Mouse (Mus musculus): ENCODE measurements around the gene Ropn1. TPM values are rescaled to one million over a fixed set of nuclear protein-coding genes. Genes with fewer than 3 reads are reported as not detected.
"Not testable (repeated sequence)": the region's sequence is repeated elsewhere in the genome, so short reads cannot be mapped to it uniquely, and the experiment has no call there.

Gene Ropn1
- not detected in 2 replicates for polyA plus RNA-seq (2015; fragmentation: Nextera tagmentation; extraction: Ambion mirVana)

DNA sequence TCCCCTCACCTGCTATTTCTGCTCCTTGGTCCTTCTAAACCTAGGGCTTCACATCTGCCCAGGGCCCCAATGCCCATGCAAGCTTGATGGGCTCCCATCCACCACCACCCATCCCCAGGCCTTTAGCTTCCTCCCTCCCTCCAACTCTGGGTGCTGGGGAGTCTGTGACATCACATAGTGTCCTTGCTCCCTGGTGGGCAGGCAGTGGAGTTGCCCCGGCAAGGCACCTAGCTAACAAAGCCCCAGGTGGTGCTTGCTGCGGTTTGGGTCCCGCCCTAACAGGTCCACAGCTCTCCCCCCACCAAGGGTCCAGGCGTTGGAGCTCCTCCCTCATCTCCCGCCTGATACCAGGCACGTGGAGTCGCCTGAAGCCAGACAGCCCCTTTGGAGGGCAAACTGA lies at the start of gene Ropn1:
Gene Ropn1 (plus strand): TSS at position 301 of the 400 bp plus-strand sequence.
- WGBS = 63% methylated on average over 7 of the region's 7 CpGs
- H3K27me3 ChIP-seq = no peaks in the 10 kb centered on the region
- no peak within 1 kb of the TSS for H3K4me3 ChIP-seq (replicated peaks)
- H3K9me3 ChIP-seq (replicated peaks) = no peaks in the 10 kb centered on the region
- H3K27ac ChIP-seq = no peak within 1 kb of the TSS
- H3K4me2 ChIP-seq = no peak within 1 kb of the TSS
- no peak within 1 kb of the TSS for H3K9ac ChIP-seq
- H3K4me1 ChIP-seq = 0 out of 2 replicates have a peak, but pooled peaks cover 5% of the 10 kb centered on the region
- H3K36me3 ChIP-seq = no peaks in the 10 kb centered on the region
- ATAC-seq (replicated peaks; ENCODE audit: low FRiP score) = no peak

DNA sequence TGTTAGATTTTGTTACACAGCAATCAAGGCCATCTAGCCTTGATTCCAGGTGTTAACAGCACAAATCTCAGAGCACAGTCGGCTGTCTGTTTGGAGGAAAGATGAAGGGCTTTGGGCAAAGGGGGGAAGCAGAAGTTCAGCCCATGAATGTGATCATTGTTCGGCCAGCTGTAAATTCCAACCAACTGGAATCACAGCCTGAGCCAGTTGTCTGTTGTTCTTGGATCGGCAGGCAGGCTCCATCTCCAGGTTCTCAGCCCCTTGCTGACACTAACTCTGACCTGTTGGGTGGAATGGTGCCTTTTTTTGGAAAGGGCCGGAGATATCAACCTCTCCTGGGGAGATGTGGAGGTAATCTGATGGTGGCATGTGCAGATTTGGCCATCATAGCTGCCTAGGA lies 47.8 kb upstream of the Ropn1 start:
- H3K4me3 ChIP-seq (replicated peaks) = no peak overlapping the region
- no peak overlapping the region for H3K9ac ChIP-seq
- H3K27me3 ChIP-seq = no peaks in the 10 kb centered on the region
- ATAC-seq (replicated peaks; ENCODE audit: low FRiP score) = no peak
- peaks cover 15% of the 10 kb centered on the region for H3K4me1 ChIP-seq
- H3K27ac ChIP-seq = no peak overlapping the region
- H3K4me2 ChIP-seq = no peak overlapping the region
- H3K9me3 ChIP-seq (replicated peaks) = no peaks in the 10 kb centered on the region; the same call in 1 of the 2 replicates
- WGBS = 49% methylated on average over 4 of the region's 4 CpGs
- H3K36me3 ChIP-seq = no peaks in the 10 kb centered on the region

DNA sequence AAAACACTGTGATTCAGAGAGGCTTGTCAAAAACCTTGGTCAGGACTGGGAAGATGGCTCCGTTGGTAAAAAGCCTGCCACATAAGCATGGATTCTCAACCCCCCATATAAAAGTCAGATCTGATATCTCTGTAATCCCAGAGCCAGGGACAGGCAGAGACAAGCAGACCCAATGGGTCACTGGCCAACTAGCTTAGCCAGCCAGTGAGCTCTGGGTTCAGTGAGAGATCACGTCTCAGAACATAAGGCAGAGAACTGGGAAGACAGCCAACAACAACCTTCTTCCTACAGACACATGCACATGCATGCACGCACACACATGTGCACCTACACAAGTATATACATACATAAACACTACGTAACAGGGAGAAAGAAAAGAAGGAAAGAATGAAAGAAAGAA lies 46.6 kb upstream of the Ropn1 start:
- no peak overlapping the region for H3K9ac ChIP-seq
- H3K4me3 ChIP-seq (replicated peaks) = no peak overlapping the region
- H3K27me3 ChIP-seq = no peaks in the 10 kb centered on the region
- H3K4me2 ChIP-seq = no peak overlapping the region
- H3K4me1 ChIP-seq = peaks cover 15% of the 10 kb centered on the region
- no peak overlapping the region for H3K27ac ChIP-seq
- 67% methylated on average over 4 of the region's 4 CpGs for WGBS
- ATAC-seq (replicated peaks; ENCODE audit: low FRiP score) = no peak
- no peaks in the 10 kb centered on the region; the same call in 1 of the 2 replicates for H3K9me3 ChIP-seq (replicated peaks)
- no peaks in the 10 kb centered on the region for H3K36me3 ChIP-seq

DNA sequence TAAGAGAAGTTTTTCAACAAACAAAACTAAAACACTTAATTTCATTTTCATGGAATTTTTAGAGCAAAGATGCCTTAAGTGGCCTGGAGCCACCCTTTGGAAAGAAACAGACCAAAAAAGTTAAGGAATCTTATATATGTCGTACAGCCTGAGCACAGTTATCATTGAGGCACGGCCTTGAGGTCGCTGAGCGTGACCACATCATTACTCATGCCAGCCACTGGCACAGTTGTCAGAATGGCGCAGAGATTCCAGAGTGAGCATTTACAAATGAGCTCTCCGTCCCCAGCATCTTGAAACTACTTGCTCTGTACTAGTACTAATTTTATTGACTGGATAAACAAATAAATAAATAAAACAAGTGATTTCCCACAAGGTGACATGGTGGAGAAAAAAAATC lies 45.9 kb upstream of the Ropn1 start:
- ATAC-seq (replicated peaks; ENCODE audit: low FRiP score) = no peak
- WGBS = 47% methylated on average over 6 of the region's 6 CpGs

DNA sequence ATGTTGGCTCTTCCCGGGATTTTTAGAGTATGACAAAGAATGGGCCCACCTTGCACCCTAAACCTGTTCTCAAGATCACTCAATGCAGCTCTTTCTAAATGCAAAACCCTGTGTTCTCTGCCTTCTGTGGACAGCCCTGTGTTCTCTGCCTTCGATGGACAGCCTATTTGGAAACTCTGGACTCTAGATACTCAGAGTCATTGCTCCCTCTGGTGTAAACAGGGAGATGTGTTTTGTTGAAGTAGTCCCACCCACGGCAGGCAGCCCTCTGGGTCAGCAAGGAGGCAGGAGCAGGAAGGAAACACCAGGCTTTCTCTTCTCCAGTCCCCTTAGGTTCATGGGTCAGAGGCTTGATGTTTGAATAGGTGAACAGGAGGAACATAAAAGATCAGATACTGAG lies 44.0 kb upstream of the Ropn1 start:
- H3K9ac ChIP-seq = no peak overlapping the region
- no peak overlapping the region for H3K4me2 ChIP-seq
- no peaks in the 10 kb centered on the region for H3K36me3 ChIP-seq
- no peak overlapping the region for H3K4me3 ChIP-seq (replicated peaks)
- WGBS = 20% methylated on average over 3 of the region's 3 CpGs
- ATAC-seq (replicated peaks; ENCODE audit: low FRiP score) = peak; percentile 64; the same call in 1 of the 2 replicates
- H3K27me3 ChIP-seq = no peaks in the 10 kb centered on the region
- H3K27ac ChIP-seq = no peak overlapping the region
- peaks cover 15% of the 10 kb centered on the region for H3K4me1 ChIP-seq
- no peaks in the 10 kb centered on the region for H3K9me3 ChIP-seq (replicated peaks)

More for the DNA sequence above, 45.9 kb upstream of the Ropn1 start:
- Histone ChIP-seq H3K4me1 (peaks cover 15% of the 10 kb centered on the region), H3K27me3 (no peaks in the 10 kb centered on the region), H3K27ac (no peak overlapping the region), H3K4me3 (replicated peaks) (no peak overlapping the region), H3K36me3 (no peaks in the 10 kb centered on the region), H3K9me3 (replicated peaks) (no peaks in the 10 kb centered on the region; the same call in 1 of the 2 replicates), H3K4me2 (no peak overlapping the region), H3K9ac (no peak overlapping the region)

DNA sequence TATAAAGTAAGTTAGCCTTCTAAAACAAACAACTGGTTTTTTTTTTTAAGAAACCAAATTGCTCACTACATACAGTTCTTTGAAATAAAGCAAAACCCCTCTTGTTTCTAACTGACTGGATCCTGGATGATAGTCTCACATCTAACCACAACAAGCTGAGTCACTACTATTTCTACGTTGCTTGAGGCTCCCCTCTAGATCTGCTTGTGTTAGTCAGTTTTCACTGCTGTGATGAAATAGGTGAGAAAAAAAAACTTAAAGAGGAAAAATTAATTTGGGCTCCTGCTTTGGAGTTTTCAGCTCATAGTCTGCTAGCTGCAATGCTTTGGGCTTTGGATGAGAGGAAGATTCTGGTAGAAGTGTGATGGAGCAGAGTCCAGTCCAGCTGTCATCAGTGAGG lies 39.6 kb upstream of the Ropn1 start:
- Histone ChIP-seq H3K9me3 (replicated peaks) (no peaks in the 10 kb centered on the region), H3K4me3 (replicated peaks) (no peak overlapping the region), H3K4me2 (no peak overlapping the region), H3K9ac (no peak overlapping the region), H3K36me3 (no peaks in the 10 kb centered on the region), H3K4me1 (peaks cover 12% of the 10 kb centered on the region), H3K27ac (no peak overlapping the region), H3K27me3 (no peaks in the 10 kb centered on the region)
- 71% methylated on average over 1 of the region's 1 CpGs for WGBS
- ATAC-seq (replicated peaks; ENCODE audit: low FRiP score) = no peak

DNA sequence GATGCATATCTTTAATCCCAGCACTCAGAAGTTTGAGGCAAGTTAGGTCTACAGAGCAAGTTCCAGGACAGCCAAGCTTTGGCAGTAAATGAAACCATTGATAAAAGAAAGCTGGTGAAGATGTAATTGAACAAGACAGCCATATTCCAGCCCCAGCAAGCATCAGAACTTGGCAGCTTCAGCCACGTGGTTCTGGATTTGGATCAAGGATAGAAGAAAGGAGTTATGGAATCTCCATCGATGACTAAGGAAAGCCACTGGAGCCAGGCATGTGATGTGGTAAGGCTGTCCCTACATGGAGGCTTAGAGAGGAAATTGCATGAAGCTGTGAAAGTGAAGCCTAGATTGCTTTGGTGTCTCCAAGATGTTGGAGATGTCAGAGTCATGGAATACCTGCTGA lies 35.7 kb upstream of the Ropn1 start:
- Histone ChIP-seq H3K27ac (no peak overlapping the region), H3K9ac (no peak overlapping the region), H3K27me3 (no peaks in the 10 kb centered on the region), H3K36me3 (no peaks in the 10 kb centered on the region), H3K4me2 (no peak overlapping the region), H3K9me3 (replicated peaks) (no peaks in the 10 kb centered on the region), H3K4me1 (no peaks in the 10 kb centered on the region), H3K4me3 (replicated peaks) (no peak overlapping the region)
- WGBS = 78% methylated on average over 2 of the region's 2 CpGs
- no peak for ATAC-seq (replicated peaks; ENCODE audit: low FRiP score)

DNA sequence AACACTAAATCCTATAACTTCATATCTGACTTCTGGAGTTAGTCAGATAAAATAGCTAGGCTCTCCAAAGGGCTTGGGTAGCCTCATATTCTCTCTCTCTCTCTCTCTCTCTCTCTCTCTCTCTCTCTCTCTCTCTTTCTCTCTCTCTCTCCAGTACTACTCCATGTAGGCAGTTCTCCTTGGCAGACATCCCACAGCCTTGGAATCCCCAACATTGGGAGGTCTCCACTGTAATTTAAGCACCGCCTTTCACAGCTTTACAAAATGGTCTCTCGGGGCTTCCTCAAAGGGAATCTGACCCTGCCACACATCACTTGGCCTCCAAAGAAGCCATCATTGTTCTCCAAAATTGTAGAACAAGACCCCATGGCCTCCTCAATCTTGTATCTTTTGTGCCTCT lies 22.1 kb upstream of the Ropn1 start:
- no peaks in the 10 kb centered on the region for H3K36me3 ChIP-seq
- no peaks in the 10 kb centered on the region for H3K4me1 ChIP-seq
- 54% methylated on average over 2 of the region's 2 CpGs for WGBS
- no peak overlapping the region for H3K4me2 ChIP-seq
- no peak overlapping the region for H3K27ac ChIP-seq
- no peak overlapping the region for H3K4me3 ChIP-seq (replicated peaks)
- no peak for ATAC-seq (replicated peaks; ENCODE audit: low FRiP score)
- H3K9me3 ChIP-seq (replicated peaks) = no peaks in the 10 kb centered on the region
- H3K27me3 ChIP-seq = no peaks in the 10 kb centered on the region
- H3K9ac ChIP-seq = no peak overlapping the region

DNA sequence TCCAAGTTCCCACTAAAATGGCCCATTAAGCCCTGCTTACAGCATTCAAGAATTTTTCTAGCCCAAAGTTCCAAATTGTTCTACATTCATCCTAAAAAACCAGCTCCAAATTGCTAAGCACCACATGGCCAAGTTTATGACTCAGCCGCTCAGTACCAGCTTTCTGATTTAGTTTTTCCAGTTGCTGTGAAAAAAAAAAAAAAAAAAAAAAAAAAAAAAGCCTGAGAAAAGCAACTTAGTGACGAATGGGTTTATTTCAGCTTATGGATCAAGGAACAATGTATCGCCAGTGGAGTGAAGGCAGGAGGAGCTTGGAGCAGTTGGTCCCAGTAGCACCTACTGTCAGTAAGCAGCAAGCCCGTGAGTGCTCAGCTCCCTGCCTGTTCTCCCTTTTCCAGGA lies 21.3 kb upstream of the Ropn1 start:
- no peaks in the 10 kb centered on the region for H3K4me1 ChIP-seq
- no peaks in the 10 kb centered on the region for H3K9me3 ChIP-seq (replicated peaks)
- no peaks in the 10 kb centered on the region for H3K27me3 ChIP-seq
- H3K4me2 ChIP-seq = no peak overlapping the region
- no peak for ATAC-seq (replicated peaks; ENCODE audit: low FRiP score)
- WGBS = 73% methylated on average over 4 of the region's 4 CpGs
- no peak overlapping the region for H3K27ac ChIP-seq
- no peak overlapping the region for H3K4me3 ChIP-seq (replicated peaks)
- no peak overlapping the region for H3K9ac ChIP-seq
- no peaks in the 10 kb centered on the region for H3K36me3 ChIP-seq

DNA sequence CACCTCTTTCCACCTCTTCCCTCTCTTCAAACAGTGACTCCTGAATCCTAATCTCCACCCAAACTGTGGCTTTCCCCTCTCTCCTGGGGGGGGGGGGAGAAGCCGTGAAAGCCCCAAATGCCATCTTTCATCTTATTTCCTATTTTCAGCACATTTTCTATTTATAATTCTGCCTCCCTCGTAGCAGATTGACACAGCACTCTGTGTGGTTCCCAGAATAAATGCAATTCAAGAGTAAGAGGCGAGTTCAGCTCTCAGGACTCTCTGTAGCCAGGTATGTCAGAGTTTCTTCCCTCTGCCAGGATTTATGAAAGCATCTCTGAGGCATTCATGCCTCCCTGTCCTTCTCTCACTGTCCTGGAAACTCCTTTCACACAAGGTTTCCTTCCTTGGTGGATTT lies 14.2 kb upstream of the Ropn1 start:
- Histone ChIP-seq H3K4me1 (no peaks in the 10 kb centered on the region), H3K36me3 (no peaks in the 10 kb centered on the region), H3K27me3 (no peaks in the 10 kb centered on the region), H3K27ac (no peak overlapping the region), H3K4me3 (replicated peaks) (no peak overlapping the region), H3K4me2 (no peak overlapping the region), H3K9ac (no peak overlapping the region), H3K9me3 (replicated peaks) (no peaks in the 10 kb centered on the region)
- WGBS = 66% methylated on average over 3 of the region's 3 CpGs
- ATAC-seq (replicated peaks; ENCODE audit: low FRiP score) = no peak

DNA sequence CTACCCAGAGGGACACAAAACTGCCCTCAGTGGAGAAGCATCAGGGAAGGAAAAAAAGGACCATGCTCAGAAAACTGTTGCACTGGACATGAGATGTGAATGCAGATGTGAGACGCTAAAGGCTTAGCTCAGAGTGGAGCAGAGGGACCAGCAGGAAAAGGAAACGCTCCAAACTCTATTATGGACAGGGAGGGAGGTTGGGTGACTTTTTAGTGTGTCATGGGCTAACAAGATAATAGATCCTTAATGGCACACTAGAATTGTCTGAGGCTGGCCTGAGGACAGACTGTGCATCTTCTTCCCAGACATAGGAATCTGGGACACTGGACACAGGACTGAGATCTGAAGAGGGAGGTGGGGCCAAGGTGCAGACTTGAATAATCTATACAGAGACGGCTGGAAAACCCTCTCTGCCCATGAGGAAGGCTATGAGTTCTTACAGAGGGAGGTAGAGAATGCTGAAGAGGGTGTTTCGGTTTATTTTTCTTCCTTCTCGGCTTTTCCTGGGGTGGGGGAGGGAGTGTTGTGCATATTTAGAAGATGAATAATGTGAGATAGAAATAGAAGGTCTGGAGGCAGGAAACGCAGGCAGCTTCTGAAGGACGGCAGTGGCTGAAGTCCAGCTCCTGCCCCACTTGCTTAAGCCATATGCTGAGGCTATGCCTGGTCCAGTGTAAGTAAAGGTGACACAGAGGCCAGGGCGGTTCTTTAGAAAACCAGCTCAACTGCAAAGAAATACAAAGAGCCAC lies 6.0 kb upstream of the Ropn1 start:
- Histone ChIP-seq H3K9ac (no peak overlapping the region), H3K4me2 (no peak overlapping the region), H3K27ac (no peak overlapping the region)

DNA sequence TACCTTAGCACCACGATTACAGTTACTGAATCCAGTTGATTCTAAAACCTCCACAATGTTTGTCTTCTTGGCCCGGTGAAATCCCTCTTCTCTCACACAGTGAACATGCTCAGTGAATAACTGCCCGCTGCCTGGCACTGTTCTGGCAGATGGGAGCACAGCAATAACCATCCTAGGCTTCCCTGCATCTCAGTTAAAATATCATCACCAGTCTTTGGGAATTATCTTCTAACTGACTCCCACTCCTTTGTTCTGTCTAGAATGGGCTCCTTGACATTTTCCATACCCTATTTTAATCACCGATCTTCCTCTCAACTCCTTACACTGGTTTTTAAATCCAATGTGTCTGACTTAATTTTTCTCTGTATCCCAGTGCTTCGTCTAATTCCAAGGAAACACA lies 3.3 kb downstream of the Ropn1 start:
- ATAC-seq (replicated peaks; ENCODE audit: low FRiP score) = no peak
- no peak overlapping the region for H3K9ac ChIP-seq
- H3K4me1 ChIP-seq = peaks cover 8% of the 10 kb centered on the region; the same call in 1 of the 2 replicates
- peaks cover 4% of the 10 kb centered on the region; the same call in 1 of the 2 replicates for H3K27me3 ChIP-seq
- H3K9me3 ChIP-seq (replicated peaks) = no peaks in the 10 kb centered on the region
- H3K27ac ChIP-seq = no peak overlapping the region
- H3K4me3 ChIP-seq (replicated peaks) = no peak overlapping the region
- WGBS = 94% methylated on average over 5 of the region's 5 CpGs
- no peak overlapping the region for H3K4me2 ChIP-seq
- no peaks in the 10 kb centered on the region for H3K36me3 ChIP-seq

More for the DNA sequence above, 6.0 kb upstream of the Ropn1 start:
- no peak for ATAC-seq (replicated peaks; ENCODE audit: low FRiP score)
- 40% methylated on average over 8 of the region's 8 CpGs for WGBS
- H3K9me3 ChIP-seq (replicated peaks) = no peaks in the 10 kb centered on the region
- no peaks in the 10 kb centered on the region for H3K36me3 ChIP-seq
- no peaks in the 10 kb centered on the region for H3K27me3 ChIP-seq
- H3K4me1 ChIP-seq = no peaks in the 10 kb centered on the region; the same call in 1 of the 2 replicates
- H3K4me3 ChIP-seq (replicated peaks) = no peak overlapping the region

DNA sequence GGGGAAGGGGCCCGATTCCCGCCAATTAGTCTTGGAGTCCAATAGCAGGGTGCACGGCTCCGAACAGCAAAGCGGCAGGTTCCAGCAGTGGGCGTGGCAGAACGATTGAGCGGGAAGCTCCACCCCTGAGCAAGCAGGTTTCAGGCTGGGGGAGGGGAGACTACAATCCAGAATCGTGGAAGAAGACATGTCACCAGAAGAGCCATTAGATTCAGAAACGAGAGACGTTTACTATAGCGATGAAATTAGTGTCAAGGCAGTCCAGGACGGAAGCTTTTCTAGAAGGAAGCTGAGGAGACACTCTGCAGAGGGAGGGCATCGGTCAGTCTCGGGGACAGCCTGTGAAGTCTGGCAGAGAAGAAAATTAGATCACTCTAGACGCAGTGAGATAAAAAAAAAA lies 7.8 kb downstream of the Ropn1 start:
- Histone ChIP-seq H3K4me3 (replicated peaks) (peak overlapping the region; percentile 43), H3K4me2 (peak overlapping the region; percentile 68)
- not testable (repeated sequence) for H3K9me3 ChIP-seq (replicated peaks); H3K9ac ChIP-seq; H3K27ac ChIP-seq; H3K27me3 ChIP-seq; ATAC-seq (replicated peaks; ENCODE audit: low FRiP score); H3K4me1 ChIP-seq; H3K36me3 ChIP-seq
- 3% methylated on average over 16 of the region's 16 CpGs for WGBS

Data from kidney, embryonic 15.5 days (tissue).